Mouse (Mus musculus) layer of hippocampus, postnatal 14 days (tissue): ENCODE data around the gene Olfr373. TPM values are rescaled to one million over a fixed set of nuclear protein-coding genes. Genes with fewer than 3 reads are reported as not detected.

Experiments used
- DNase-seq, 2 experiments: peaks; one replicate each; pipeline ENCODE4 v3.0.0; 2021 to 2022; ENCODE audit warnings: low spot score in 2 of 2, mixed read lengths in 1 of 2
- total RNA-seq, 2 experiments: library from RNA; stranded (reverse); gene quantifications; 2 replicates each; pipeline ENCODE4 v1.2.3; 2021

Olfr373 gene
- total RNA-seq, 2 experiments from 2014 or later: not detected

DNA sequence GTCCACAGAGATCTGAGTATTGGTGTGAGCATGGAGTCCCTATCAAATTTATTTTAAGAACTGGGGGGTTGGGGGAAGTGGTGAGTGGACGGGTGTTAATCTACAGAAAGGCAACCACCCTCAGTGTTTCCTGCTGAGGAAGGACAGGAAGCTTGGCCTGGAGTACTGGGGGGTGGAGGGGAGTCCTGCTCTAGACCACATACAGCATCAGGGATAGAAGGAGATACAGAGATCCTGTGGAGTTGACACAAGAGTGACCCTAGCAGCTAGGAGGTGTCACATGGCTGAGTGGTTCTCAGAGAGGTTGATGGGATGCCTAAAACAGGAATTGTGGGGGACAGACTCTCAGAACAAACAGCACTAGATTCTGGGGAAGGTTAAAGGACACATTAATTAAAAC, 50.5 kb downstream of the Olfr373 start:
- no peak for DNase-seq

GRCm38 (mm10) chr8:72134756-72135445, 51.9 kb downstream of the Olfr373 start, which contains the start of gene Tpm4:
Tpm4 (plus strand) TSS chr8:72134975.
- DNase-seq: peak in 1 of 2 experiments; percentile 43

DNA sequence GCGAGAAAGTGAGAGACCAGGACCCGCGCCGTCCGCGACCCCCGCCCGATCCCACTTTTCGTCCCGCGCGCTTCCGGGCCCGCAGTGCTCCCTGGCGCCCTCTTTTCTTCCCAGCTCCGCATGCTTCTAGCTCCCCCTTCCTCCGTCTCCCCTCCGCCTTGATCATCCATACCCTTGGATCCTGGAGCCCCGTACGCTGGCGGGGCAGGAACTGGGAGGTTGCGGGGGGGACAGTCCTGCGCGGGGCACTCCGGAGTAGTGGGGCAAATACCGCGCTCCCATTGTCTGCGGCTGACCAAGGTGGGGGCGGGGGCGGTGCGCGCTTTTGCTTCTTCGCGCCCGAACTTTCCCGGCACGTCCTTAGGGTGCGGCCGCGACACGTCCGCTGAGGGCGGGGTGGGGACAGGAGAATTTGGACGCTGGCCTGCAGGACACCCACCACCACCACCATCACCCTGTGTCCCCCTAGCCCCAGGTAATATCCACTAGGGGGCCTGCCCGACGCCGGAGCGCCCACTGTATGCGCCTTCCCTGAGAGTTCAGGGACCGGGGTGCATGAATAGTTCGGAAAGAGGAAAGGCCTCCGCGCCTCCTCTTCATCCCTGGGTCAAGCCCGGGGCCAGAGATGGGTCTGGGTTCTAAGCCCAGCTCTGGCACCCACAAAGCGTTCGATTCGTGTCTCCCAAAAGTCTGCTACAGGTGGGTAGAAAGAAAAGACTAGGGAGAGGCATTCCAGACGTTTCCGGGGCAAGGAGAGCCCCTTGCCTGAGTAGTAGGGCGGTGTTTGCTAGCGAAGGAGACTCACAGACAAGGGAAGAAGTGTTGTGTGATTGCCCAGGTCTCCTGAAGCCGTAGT, 52.7 kb downstream of the Olfr373 start:
- DNase-seq: peak in 1 of 2 experiments; percentile 5

DNA sequence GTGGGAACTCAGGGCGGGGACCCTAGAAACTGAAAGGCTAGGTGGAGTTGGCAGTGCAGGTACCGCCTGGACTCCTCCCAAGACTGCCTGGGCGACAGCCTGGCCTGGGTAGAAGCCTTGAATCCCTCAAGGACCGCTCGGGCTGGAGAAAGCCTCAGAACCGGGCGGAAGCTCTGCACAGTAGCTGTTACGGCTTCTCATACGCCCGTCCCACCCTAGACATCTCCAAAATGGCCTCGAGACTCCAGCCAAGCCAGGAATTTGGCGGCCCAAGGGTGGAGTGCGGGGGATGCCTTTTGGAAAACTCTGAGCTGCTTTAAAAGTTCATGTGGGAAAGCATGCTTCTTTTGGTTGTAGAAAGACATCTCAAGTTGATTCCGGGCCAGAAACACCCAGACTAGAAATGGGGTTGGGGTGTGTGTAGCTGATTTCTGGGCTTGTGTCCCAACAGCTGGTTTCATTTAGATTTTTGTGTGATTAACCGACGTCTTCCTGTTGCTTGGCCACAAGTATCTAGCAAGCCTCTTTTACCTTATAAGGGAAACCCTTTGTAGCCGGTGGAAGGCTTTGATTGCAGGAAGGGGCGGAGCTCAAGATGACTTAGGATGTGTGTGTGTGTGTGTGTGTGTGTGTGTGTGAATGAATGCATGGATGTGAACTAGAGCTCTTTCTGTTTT, 53.5 kb downstream of the Olfr373 start:
- peak; percentile 14 to 35 for DNase-seq

DNA sequence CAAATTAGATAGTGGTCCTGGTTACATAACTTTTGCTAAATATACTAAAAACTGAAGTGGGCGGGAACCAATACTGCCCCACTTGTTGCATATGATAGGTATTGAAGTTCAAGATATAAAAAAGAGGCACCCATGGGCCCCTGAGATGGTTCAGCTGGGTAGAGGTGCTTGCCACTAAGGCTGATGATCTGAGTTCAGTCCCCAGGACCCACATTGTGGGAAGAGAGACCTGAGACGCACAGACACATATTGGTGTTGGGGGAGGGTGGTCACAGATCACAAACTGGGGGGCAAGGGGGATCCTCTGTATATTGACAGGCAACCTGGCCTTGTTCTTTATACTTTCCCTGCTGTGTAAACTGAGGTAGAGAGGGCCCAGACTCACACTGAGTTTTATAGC, 54.5 kb downstream of the Olfr373 start:
- no peak for DNase-seq

- DNase-seq: no peak
Observed at GRCm38 (mm10) chr8:72138456-72138855, 55.5 kb downstream of the Olfr373 start.

GRCm38 (mm10) chr8:72143256-72143824, 60.4 kb downstream of the Olfr373 start:
- DNase-seq: no peak

DNA sequence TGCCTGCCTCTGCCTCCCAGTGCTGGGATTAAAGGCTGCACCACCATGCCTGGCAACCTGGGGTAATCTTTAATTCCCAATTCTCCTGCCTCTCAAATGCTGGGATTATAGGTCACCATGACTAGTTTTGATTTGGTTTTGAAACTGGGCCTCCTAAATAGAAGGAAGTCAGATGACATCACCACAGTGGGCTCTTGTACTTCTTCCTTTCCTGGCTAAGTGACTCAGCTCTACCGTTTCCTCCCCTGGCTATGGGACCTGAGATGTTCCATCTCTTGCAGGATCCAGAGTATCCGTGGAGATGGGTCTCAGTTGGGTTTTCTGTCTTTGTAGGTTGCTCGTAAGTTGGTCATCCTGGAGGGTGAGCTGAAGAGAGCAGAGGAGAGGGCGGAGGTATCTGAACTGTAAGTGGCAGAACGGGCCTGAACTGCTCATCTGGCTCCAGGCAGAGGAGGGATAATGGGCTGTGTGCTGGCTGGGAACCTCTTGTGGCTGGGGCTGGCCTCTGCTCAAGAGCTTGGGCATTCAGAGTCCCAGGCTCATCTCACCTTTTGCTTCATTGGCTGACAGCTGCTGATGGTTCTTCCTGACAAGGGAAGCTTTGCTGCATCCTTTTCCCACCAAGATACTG, 61.5 kb downstream of the Olfr373 start:
- no peak for DNase-seq

DNA sequence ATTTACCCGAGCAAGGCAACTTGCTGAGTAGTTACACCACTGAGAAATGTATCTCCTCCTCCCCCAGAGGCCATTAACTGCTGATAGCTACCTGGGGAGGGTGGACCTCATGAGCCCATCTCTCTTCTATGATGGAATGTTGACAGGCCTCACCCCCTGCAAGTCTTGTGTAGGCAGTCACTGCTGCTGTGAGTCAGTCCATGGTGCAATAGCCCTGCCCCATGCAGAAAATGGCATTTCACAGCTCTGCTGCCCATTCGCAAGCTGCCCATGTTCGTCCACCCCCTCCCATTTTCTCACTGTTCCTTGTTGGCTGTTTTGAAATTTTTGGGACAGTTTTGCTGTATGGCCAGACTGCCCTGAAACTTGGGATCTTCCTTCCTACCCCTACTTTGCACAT, 62.5 kb downstream of the Olfr373 start:
- no peak for DNase-seq

GRCm38 (mm10) chr8:72146056-72146455, 63.1 kb downstream of the Olfr373 start:
- no peak for DNase-seq

- DNase-seq: no peak
Observed at GRCm38 (mm10) chr8:72146556-72146955, 63.6 kb downstream of the Olfr373 start.

DNA sequence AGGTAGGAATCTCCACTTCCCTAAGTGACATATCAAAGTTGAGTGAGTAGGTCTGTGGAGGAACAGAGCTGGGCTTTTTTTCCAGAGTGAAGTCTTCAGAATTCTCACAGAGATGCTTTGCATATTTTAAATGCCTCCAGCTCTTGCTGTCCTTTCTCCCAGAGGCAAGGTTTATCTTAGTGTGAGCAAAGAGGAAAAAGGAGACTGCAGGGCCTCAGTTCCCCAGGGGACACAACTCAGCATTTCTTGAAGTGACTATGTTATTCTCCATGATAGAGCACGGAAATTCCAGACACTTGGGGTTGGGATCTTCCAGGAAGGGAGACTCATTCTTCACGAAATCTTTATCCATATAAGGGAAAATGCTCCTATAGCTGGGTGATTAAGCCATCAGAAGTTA, 64.3 kb downstream of the Olfr373 start:
- no peak for DNase-seq

DNA sequence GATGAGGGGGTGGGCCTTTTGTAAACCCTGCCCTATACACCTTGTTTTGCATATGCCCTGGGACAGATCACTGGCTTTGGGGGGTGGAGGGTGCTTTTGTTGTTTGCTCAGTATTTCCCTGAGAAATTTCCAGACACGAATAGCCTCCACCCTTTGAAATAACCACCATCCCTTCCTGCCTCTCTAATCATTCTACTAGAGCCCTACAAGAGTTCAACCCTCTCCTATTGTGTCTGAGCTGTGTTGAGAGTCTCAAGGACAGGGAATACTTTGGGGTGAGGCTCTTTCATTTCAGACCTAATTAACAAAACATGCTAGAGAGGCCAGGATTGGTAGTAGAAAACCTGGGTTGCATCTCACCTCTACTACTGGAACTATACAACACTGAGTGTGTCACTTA, 66.1 kb downstream of the Olfr373 start:
- DNase-seq: no peak

DNA sequence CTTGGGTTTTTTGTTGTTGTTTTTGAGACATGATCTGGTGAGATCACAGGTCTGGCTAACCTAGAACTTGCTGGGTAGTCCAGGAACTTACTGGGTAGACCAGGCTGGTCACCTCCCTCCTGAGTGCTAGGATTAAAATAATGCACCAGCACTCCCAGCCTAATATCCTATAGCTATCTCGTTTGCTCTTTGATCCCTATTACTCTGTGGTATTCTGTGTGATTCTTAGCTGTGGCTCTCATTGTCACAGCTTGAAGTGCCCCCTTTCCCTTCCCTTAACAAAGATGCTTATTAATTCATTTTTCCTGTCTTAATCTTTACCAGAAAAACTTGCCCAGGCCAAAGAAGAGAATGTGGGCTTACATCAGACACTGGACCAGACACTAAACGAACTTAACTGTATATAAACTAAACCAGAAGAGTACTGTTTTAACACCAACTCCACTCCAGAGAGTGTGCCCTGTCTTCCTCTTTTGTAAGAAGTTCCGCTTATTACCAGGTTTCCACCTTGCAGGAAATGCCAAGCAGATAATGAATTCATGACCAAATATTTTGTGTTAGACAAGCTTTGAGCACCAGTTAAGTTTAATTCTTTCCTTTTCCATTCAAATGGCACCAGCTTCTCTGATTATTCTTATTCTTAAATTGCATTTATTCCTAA, 68.6 kb downstream of the Olfr373 start:
- no peak for DNase-seq

Other genes with a start within 250 kb of the Olfr373 start
- gene Zfp709, start 201.2 kb upstream of the Olfr373 start, total RNA-seq: 10 to 100 TPM in 1 of 2 experiments, 1 to 10 TPM in 1; 9.3 to 10.4 TPM
- gene Zfp882, start 174.6 kb upstream of the Olfr373 start, total RNA-seq: 10 to 100 TPM; 10.9 to 12.8 TPM
- 10 to 100 TPM; 25.2 to 31.4 TPM for gene Zfp617, start 174.5 kb upstream of the Olfr373 start, total RNA-seq
- gene Zfp961, start 132.1 kb upstream of the Olfr373 start, total RNA-seq: 10 to 100 TPM; 17.0 to 17.7 TPM
- not detected for gene Cyp4f18, start 73.6 kb upstream of the Olfr373 start, total RNA-seq
- not detected for gene Olfr372, start 42.0 kb upstream of the Olfr373 start, total RNA-seq
- gene Olfr374, start 23.9 kb downstream of the Olfr373 start, total RNA-seq: not detected
- 10 to 100 TPM; 38.0 to 42.4 TPM for gene Tpm4, start 51.8 kb downstream of the Olfr373 start, total RNA-seq
- 10 to 100 TPM; 37.8 to 43.1 TPM for gene Rab8a, start 78.0 kb downstream of the Olfr373 start, total RNA-seq
- gene Hsh2d, start 106.5 kb downstream of the Olfr373 start, total RNA-seq: not detected
- not detected for gene Cib3, start 129.7 kb downstream of the Olfr373 start, total RNA-seq
- gene Gm11034, start 130.5 kb downstream of the Olfr373 start, total RNA-seq: not detected
- gene Fam32a, start 136.6 kb downstream of the Olfr373 start, total RNA-seq: 10 to 100 TPM; 52.2 to 56.5 TPM
- gene Ap1m1, start 156.8 kb downstream of the Olfr373 start, total RNA-seq: 100 to 1,000 TPM in 1 of 2 experiments, 10 to 100 TPM in 1; 98.9 to 106 TPM
- 10 to 100 TPM in 1 of 2 experiments, 1 to 10 TPM in 1; 9.7 to 10.6 TPM for gene Gm10282, start 222.1 kb downstream of the Olfr373 start, total RNA-seq
- 10 to 100 TPM; 20.2 to 22.0 TPM for gene Klf2, start 235.9 kb downstream of the Olfr373 start, total RNA-seq